Mouse (Mus musculus) testis, adult 2 months (tissue): ENCODE measurements around the gene Slirp. TPM values are rescaled to one million over a fixed set of nuclear protein-coding genes. Genes with fewer than 3 reads are reported as not detected.

Experiments used
- H3K27ac ChIP-seq: fragments of 200-500 bp; 2 replicates; pipeline ENCODE4 v1.5.1; 2012; ENCODE audit warnings: low read depth, low read length; ENCODE audit not compliant: control insufficient read depth, insufficient read depth
- H3K27me3 ChIP-seq: fragments of 200-500 bp; 2 replicates; pipeline ENCODE4 v1.6.1; 2012; ENCODE audit warnings: mild to moderate bottlenecking, low read length, moderate library complexity; ENCODE audit not compliant: control insufficient read depth, insufficient read depth
- H3K36me3 ChIP-seq: fragments of 200-500 bp; 2 replicates; pipeline ENCODE4 v1.6.1; 2012; ENCODE audit warnings: mild to moderate bottlenecking, low read length; ENCODE audit not compliant: control insufficient read depth, insufficient read depth
- H3K4me1 ChIP-seq: fragments of 200-500 bp; 2 replicates; pipeline ENCODE4 v1.6.1; 2012; ENCODE audit warnings: low read length; ENCODE audit not compliant: control insufficient read depth, insufficient read depth
- H3K4me3 ChIP-seq: fragments of 200-500 bp; 2 replicates; pipeline ENCODE4 v1.5.1; 2012; ENCODE audit warnings: low read depth, mild to moderate bottlenecking, low read length, moderate library complexity, mixed read lengths; ENCODE audit not compliant: control insufficient read depth
- CTCF ChIP-seq: fragments of 200-500 bp; IDR thresholded peaks from 2 replicates; pipeline ENCODE4 v1.5.1; 2012; ENCODE audit warnings: low read depth, mild to moderate bottlenecking, inconsistent platforms, low read length, moderate library complexity; ENCODE audit not compliant: control insufficient read depth, insufficient read depth, insufficient replicate concordance
- POLR2A ChIP-seq: fragments of 200-500 bp; IDR thresholded peaks from 2 replicates; pipeline ENCODE4 v1.6.1; 2012; ENCODE audit warnings: low read depth, mild to moderate bottlenecking, inconsistent platforms, low read length, moderate library complexity; ENCODE audit not compliant: control insufficient read depth
- polyA plus RNA-seq: library from polyadenylated mRNA; depleted of rRNA; stranded (reverse); fragments of >200 nt; gene quantifications from 2 replicates; pipeline ENCODE4 v1.2.3, GENCODE M21; 2012

The Slirp gene
- polyA plus RNA-seq, 1 experiment, result 38.2 TPM

GRCm38 (mm10) chr12:87405721-87406120 lies 38.0 kb upstream of the Slirp start:
- H3K4me3 ChIP-seq, result no peak overlapping the region
- peaks cover 4% of the 10 kb centered on the region for H3K4me1 ChIP-seq
- no peaks in the 10 kb centered on the region for H3K36me3 ChIP-seq
- H3K27me3 ChIP-seq, result no peaks in the 10 kb centered on the region
- H3K27ac ChIP-seq, result no peak overlapping the region
- TF ChIP-seq POLR2A, result no peak
- no peak for TF ChIP-seq CTCF

DNA sequence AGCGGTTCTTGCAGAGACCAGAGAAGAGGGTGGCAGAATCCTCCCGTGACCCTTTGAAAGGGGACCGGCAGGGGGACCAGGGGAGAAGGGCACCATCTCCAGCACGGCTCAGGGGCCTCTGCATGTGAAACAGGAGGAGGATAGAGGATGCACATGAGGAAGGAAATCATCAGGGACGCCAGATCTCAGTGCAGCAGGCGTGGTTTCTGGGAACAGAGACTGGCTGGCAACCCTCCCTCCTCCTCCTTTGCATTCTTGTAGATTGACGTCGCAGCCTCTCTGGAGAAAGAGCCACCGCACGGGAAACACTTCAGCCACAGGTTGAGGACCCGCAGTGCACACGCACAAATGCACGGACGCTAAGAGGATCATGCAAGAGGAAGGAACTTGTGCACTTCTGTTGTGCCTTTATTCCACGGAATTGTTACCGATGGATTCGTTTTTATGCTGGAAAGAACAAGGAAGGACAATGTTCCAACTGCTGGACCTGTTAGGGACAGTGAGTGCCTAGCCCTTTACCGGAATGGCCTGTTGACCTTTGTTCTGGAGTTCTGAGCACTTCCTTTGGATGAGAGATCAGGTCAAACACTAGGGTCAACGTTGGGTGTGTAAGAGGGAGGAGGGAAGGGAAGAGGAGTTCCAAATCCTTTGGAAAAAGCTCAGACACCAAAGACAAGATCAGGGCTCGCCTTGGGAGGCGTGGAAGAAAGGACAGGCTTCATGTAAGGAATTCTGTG lies 35.7 kb upstream of the Slirp start:
- H3K4me1 ChIP-seq, result peaks cover 4% of the 10 kb centered on the region
- H3K4me3 ChIP-seq, result no peak overlapping the region
- H3K36me3 ChIP-seq, result no peaks in the 10 kb centered on the region
- TF ChIP-seq CTCF (no peak), POLR2A (no peak)
- peak overlapping the region; percentile 78 for H3K27ac ChIP-seq
- no peaks in the 10 kb centered on the region for H3K27me3 ChIP-seq

- H3K27me3 ChIP-seq, result no peaks in the 10 kb centered on the region
- TF ChIP-seq CTCF, result no peak
- no peak for TF ChIP-seq POLR2A
- no peaks in the 10 kb centered on the region for H3K36me3 ChIP-seq
- H3K4me3 ChIP-seq, result no peak overlapping the region
- peaks cover 4% of the 10 kb centered on the region for H3K4me1 ChIP-seq
- H3K27ac ChIP-seq, result no peak overlapping the region
These were observed 34.6 kb upstream of the Slirp start for GRCm38 (mm10) chr12:87409123-87409522.

GRCm38 (mm10) chr12:87410999-87411398 lies 32.7 kb upstream of the Slirp start:
- Histone ChIP-seq H3K27me3 (no peaks in the 10 kb centered on the region), H3K36me3 (no peaks in the 10 kb centered on the region), H3K4me3 (no peak overlapping the region), H3K4me1 (peaks cover 4% of the 10 kb centered on the region), H3K27ac (no peak overlapping the region)
- TF ChIP-seq POLR2A (no peak), CTCF (no peak)

DNA sequence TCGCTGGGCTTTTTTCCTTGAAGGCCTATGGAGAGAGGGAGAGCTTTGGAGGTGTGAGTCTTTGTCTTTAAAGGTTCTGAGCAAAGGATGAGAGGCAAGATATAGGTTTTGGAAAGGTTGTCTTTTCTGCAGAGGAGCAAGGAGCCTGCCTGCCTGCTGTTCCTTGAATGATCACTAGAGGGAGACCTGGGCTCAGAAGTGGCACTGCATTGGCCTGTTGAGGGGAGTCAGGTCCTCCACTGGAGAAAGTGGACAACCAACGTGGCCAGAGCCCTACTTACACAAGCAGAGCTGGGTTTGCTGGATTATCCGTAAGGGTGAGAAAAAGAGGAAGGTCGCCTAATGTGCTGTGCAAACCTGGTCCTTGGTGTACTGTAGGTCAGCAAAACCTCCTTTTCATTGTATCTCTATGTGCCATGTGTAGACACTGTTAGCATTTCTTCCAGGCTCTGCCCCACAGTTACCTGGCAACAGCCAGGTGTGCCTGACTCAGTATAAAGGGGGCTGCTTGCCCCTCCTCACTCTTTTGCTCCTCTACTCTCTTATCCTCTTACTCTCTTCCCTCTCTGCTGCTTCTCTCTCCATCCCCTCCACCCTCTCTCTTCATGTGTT lies 30.4 kb upstream of the Slirp start:
- TF ChIP-seq CTCF (peak; percentile 85), POLR2A (no peak)
- no peak overlapping the region for H3K4me3 ChIP-seq
- H3K27ac ChIP-seq, result no peak overlapping the region
- H3K36me3 ChIP-seq, result no peaks in the 10 kb centered on the region
- H3K27me3 ChIP-seq, result no peaks in the 10 kb centered on the region
- H3K4me1 ChIP-seq, result no peaks in the 10 kb centered on the region

DNA sequence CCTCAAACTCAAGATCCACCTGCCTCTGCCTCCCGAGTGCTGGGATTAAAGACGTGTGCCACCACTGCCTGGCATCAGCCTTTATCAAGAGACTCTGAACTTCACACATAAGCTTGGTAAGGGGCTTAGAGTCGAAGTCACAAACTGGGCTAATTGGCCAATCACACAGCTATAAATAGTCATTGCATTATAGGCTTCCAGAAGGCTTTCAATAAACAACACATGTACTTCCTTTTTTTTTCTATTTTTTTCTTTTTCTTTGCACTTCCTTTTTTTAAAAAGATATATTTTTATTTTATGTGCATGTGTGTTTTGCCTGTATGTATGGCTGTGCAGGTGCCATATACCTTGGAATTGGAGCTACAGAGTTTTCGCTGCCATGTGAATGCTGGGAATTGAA lies 28.3 kb upstream of the Slirp start:
- Histone ChIP-seq H3K27me3 (no peaks in the 10 kb centered on the region), H3K4me3 (no peak overlapping the region), H3K4me1 (no peaks in the 10 kb centered on the region), H3K36me3 (no peaks in the 10 kb centered on the region), H3K27ac (no peak overlapping the region)
- no peak for TF ChIP-seq POLR2A
- no peak for TF ChIP-seq CTCF

- H3K36me3 ChIP-seq, result no peaks in the 10 kb centered on the region
These were observed 27.0 kb upstream of the Slirp start for GRCm38 (mm10) chr12:87416690-87417089.

More at GRCm38 (mm10) chr12:87416690-87417089, 27.0 kb upstream of the Slirp start:
- Histone ChIP-seq H3K27ac (no peak overlapping the region), H3K27me3 (no peaks in the 10 kb centered on the region), H3K4me3 (no peak overlapping the region), H3K4me1 (no peaks in the 10 kb centered on the region)
- TF ChIP-seq CTCF, result peak; percentile 70; the same call in 1 of the 2 replicates
- TF ChIP-seq POLR2A, result no peak
